ENCODE assay signal across 8 mouse cellular contexts in genomic region chr7:117383147-117383940, GRCm38 (mm10). TPM values are rescaled to one million over a fixed set of nuclear protein-coding genes. Genes with fewer than 3 reads are reported as not detected.
DNase-seq lines count a peak whose midpoint lies in the region; ATAC-seq lines count a peak whose summit lies in the region.

No protein-coding gene starts in this region.

- no peak overlapping the region for H3K4me3 ChIP-seq in heart, embryonic 11.5 days (ENCODE audit: low read depth, low read length)
- H3K4me3 ChIP-seq in lung, embryonic 16.5 days (ENCODE audit: low read length), result no peak overlapping the region

- peaks cover 13% of the 10 kb centered on the region for H3K4me1 ChIP-seq in heart, embryonic 11.5 days (ENCODE audit: control insufficient read depth, insufficient read depth, low read length)
- H3K4me1 ChIP-seq in lung, embryonic 16.5 days (replicated peaks; ENCODE audit: control insufficient read depth, insufficient read depth, low read length), result peaks cover 22% of the 10 kb centered on the region

- WGBS in heart, embryonic 11.5 days (ENCODE audit: insufficient replicate concordance), result 72% methylated on average over 7 of the region's 7 CpGs
- 57% methylated on average over 7 of the region's 7 CpGs for WGBS in lung, embryonic 16.5 days

- H3K9me3 ChIP-seq in heart, embryonic 11.5 days (replicated peaks; ENCODE audit: control insufficient read depth, low read length), result no peaks in the 10 kb centered on the region
- H3K9me3 ChIP-seq in lung, embryonic 16.5 days (ENCODE audit: control insufficient read depth, low read length), result no peaks in the 10 kb centered on the region

- H3K4me2 ChIP-seq in heart, embryonic 11.5 days, result peak overlapping the region; percentile 87; the same call in 1 of the 2 replicates
- H3K4me2 ChIP-seq in lung, embryonic 16.5 days (ENCODE audit: low read depth, low read length), result peak overlapping the region; percentile 11; the same call in 1 of the 2 replicates

- H3K9ac ChIP-seq in heart, embryonic 11.5 days (ENCODE audit: low read depth, low read length), result no peak overlapping the region
- H3K9ac ChIP-seq in lung, embryonic 16.5 days (ENCODE audit: low read length), result no peak overlapping the region

- H3K27ac ChIP-seq in heart, embryonic 11.5 days (ENCODE audit: low read depth, low read length), result no peak overlapping the region
- H3K27ac ChIP-seq in lung, embryonic 16.5 days (ENCODE audit: low read length), result no peak overlapping the region

- no peaks in the 10 kb centered on the region for H3K36me3 ChIP-seq in heart, embryonic 11.5 days (ENCODE audit: control insufficient read depth, insufficient read depth, low read length)
- H3K36me3 ChIP-seq in lung, embryonic 16.5 days (ENCODE audit: control insufficient read depth, insufficient read depth, low read length), result no peaks in the 10 kb centered on the region

- DNase-seq in spleen, postnatal 36 days (ENCODE audit: low spot score in 2 of 2), result peak; percentile 19 to 29
- no peak for DNase-seq in spleen, adult 12 weeks (ENCODE audit: low spot score)
- peak; percentile 70 for DNase-seq in embryo, embryonic 11 days
- DNase-seq in kidney, postnatal 10 days, result peak; percentile 73
- DNase-seq in right cerebral cortex, adult 2 months (ENCODE audit: low spot score in 2 of 2), result peak; percentile 67 to 72
- no peak for DNase-seq in c-Kit-positive CD71-positive TER-119-positive erythroid progenitor cells, embryonic 14.5 days (ENCODE audit: low spot score)

- no peak for ATAC-seq in heart, embryonic 11.5 days (replicated peaks; ENCODE audit: insufficient number of reproducible peaks, low FRiP score, low TSS enrichment)
- no peak for ATAC-seq in lung, embryonic 16.5 days (ENCODE audit: low read depth)

- peaks cover 4% of the 10 kb centered on the region; the same call in 1 of the 2 replicates for H3K27me3 ChIP-seq in heart, embryonic 11.5 days (ENCODE audit: control insufficient read depth, insufficient read depth, low read length)
- H3K27me3 ChIP-seq in lung, embryonic 16.5 days (ENCODE audit: control insufficient read depth, insufficient read depth, low read depth, low read length), result peaks cover 10% of the 10 kb centered on the region

RNA-seq across cellular contexts. Expression of gene Xylt1, which starts 2.6 kb away (rescaled TPM):
- polyA plus RNA-seq in heart, embryonic 11.5 days (2014; fragmentation: Nextera tagmentation; extraction: Ambion mirVana), result 1.5 and 1.8 TPM in 2 replicates
- polyA plus RNA-seq in lung, embryonic 16.5 days (2015; fragmentation: Nextera tagmentation; extraction: Ambion mirVana), result 0.75 and 0.93 TPM in 2 replicates

Comparison
In these comparisons a context has a peak if more than half of its experiments do, and no peak if none do; other contexts are left out.
1. DNase-seq: peak in spleen, postnatal 36 days (2 of 2), embryo, embryonic 11 days (single experiment), kidney, postnatal 10 days (single experiment) and right cerebral cortex, adult 2 months (2 of 2); none in spleen, adult 12 weeks (single experiment) and c-Kit-positive CD71-positive TER-119-positive erythroid progenitor cells, embryonic 14.5 days (single experiment).